Mouse (Mus musculus) heart, postnatal 0 days (tissue): Measurements from ENCODE around the gene Zhx3. TPM values are rescaled to one million over a fixed set of nuclear protein-coding genes. Genes with fewer than 3 reads are reported as not detected.

Source experiments
- ATAC-seq: fragments of 200-750 bp; cut with Nextera tagmentation; 2 replicates; pipeline ENCODE4 v1.8.0; 2017; ENCODE audit warnings: low read depth, moderate number of reproducible peaks, moderate library complexity; ENCODE audit not compliant: insufficient read depth
- DNase-seq: peaks from one replicate; pipeline ENCODE4 v3.0.0-alpha.2; 2016; ENCODE audit warnings: low spot score
- H3K27ac ChIP-seq: fragments of 300-500 bp; sonication (generic); 2 replicates; pipeline ENCODE4 v1.5.1; 2014; ENCODE audit warnings: low read depth, mild to moderate bottlenecking
- H3K27me3 ChIP-seq: fragments of 300-500 bp; sonication (generic); 2 replicates; pipeline ENCODE4 v1.6.1; 2014; ENCODE audit warnings: low read length, mixed read lengths; ENCODE audit not compliant: control insufficient read depth, insufficient read depth
- H3K36me3 ChIP-seq: fragments of 300-500 bp; sonication (generic); replicated peaks from 2 replicates; pipeline ENCODE4 v1.6.1; 2014; ENCODE audit warnings: low read length, mixed read lengths; ENCODE audit not compliant: control insufficient read depth, insufficient read depth
- H3K4me1 ChIP-seq: fragments of 300-500 bp; sonication (generic); 2 replicates; pipeline ENCODE4 v1.6.1; 2014; ENCODE audit warnings: antibody characterized with exemption; ENCODE audit not compliant: control insufficient read depth, insufficient read depth
- H3K4me2 ChIP-seq: fragments of 300-500 bp; sonication (generic); 2 replicates; pipeline ENCODE4 v1.6.1; 2014; ENCODE audit warnings: low read depth, mild to moderate bottlenecking, low read length, moderate library complexity
- H3K4me3 ChIP-seq: fragments of 300-500 bp; sonication (generic); 2 replicates; pipeline ENCODE4 v1.5.1; 2014; ENCODE audit warnings: low read depth, low read length
- H3K9ac ChIP-seq: fragments of 300-500 bp; sonication (generic); replicated peaks from 2 replicates; pipeline ENCODE4 v1.6.1; 2014; ENCODE audit warnings: low read depth, low read length, mixed read lengths
- H3K9me3 ChIP-seq: fragments of 300-500 bp; sonication (generic); replicated peaks from 2 replicates; pipeline ENCODE4 v1.6.1; 2016; ENCODE audit warnings: low read length; ENCODE audit not compliant: control insufficient read depth
- CTCF ChIP-seq: IDR thresholded peaks from 2 replicates; pipeline ENCODE4 v1.5.1; 2016; ENCODE audit warnings: antibody characterized with exemption, control low read depth, low read depth
- EP300 ChIP-seq: IDR thresholded peaks from 2 replicates; pipeline ENCODE4 v1.6.1; 2016; ENCODE audit warnings: antibody characterized with exemption, low read depth
- WGBS: fragments of 180-500 bp; shearing (Covaris S2); extraction: QIAGEN DNeasy Blood & Tissue Kit; methylation state at CpG from one replicate; pipeline ENCODE4 v1.1.7; 2014; 5-methylcytosine and 5-hydroxymethylcytosine counted together
- polyA plus RNA-seq: library from polyadenylated mRNA; unstranded; fragments of >200 nt; fragmentation: Nextera tagmentation; extraction: Ambion mirVana; gene quantifications from 2 replicates; pipeline ENCODE4 v1.2.1, GENCODE M21; 2015
- total RNA-seq: library from RNA; depleted of rRNA; stranded (reverse); fragments of >200 nt; gene quantifications from 2 replicates; pipeline ENCODE4 v1.2.3, GENCODE M21; 2014; ENCODE audit warnings: low replicate concordance; rRNA removed

Gene Zhx3
- total and polyA plus RNA-seq, 2 experiments from 2014 or later = 4.7 to 18.3 TPM

DNA sequence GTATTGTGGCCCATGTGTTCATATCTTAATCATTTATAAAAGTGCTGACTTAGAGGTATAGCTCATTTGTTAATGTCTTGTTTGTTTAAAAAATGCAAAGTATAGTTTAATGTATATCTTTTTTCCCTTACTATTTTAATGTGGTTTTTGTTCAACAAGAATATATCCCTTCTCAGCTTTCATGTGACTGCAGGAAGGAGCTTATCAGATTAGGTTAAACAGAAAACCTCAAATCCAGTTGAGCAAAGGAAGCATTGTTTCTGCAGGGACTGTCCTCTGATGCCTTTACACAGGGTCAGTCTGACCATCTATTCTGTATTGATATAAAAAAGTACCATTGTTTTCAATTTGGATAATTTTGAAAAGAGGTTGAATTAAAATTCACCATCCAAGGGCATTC lies 170.0 kb downstream of the Zhx3 start:
- Histone ChIP-seq H3K9me3 (no peaks in the 10 kb centered on the region), H3K27ac (no peak overlapping the region), H3K9ac (no peak overlapping the region), H3K36me3 (peaks cover 69% of the 10 kb centered on the region), H3K4me3 (no peak overlapping the region), H3K4me1 (peaks cover 16% of the 10 kb centered on the region), H3K27me3 (no peaks in the 10 kb centered on the region), H3K4me2 (no peak overlapping the region)
- ATAC-seq = no peak
- no peak for DNase-seq
- TF ChIP-seq CTCF = no peak
- no peak for TF ChIP-seq EP300

DNA sequence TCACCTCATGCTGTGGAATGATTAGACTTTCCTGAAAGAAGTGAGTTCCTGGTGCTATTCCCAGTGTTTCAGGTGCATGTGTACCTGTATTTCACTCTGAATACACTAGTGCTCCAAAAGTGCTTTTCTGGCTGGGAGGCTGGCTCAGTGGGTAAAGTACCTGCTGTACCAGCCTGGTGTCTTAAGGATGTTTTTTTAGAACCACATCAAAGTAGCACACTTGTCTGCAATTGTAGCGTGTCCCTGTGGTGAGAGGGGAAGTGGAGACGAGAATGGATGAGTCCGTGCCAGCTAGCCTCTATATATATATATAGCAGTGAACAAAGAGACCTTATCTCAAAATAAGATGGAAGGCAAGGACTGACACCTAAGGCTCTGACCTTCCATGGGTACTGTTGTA lies 171.2 kb downstream of the Zhx3 start:
- DNase-seq = no peak
- Histone ChIP-seq H3K9me3 (no peaks in the 10 kb centered on the region), H3K4me3 (no peak overlapping the region), H3K4me2 (no peak overlapping the region), H3K9ac (no peak overlapping the region), H3K27ac (no peak overlapping the region), H3K36me3 (peaks cover 65% of the 10 kb centered on the region), H3K4me1 (peaks cover 16% of the 10 kb centered on the region), H3K27me3 (no peaks in the 10 kb centered on the region)
- TF ChIP-seq EP300 (no peak), CTCF (no peak)
- no peak for ATAC-seq
- 16% methylated on average over 3 of the region's 3 CpGs for WGBS

DNA sequence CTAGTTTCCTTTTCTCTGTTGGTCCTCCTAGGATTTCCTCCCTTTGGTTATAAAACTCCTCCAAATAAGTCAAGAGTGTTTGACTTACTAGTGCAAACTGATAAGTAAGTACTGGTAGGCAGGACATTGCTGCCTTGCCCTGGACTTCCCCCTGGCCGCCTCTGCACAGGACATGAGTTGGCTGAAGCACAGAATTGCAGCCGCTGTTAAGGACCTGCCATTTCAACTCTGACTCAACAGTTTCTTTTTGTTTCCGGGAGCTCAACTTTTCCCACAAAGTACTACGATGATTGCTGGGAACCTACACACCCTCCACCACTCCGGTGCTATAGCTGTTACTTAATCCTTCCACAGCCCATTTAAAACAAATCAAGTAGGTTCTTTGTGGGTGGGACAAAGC lies 172.5 kb downstream of the Zhx3 start:
- Histone ChIP-seq H3K36me3 (peaks cover 62% of the 10 kb centered on the region), H3K9ac (no peak overlapping the region), H3K4me3 (no peak overlapping the region), H3K4me2 (peak overlapping the region; percentile 42), H3K9me3 (no peaks in the 10 kb centered on the region), H3K4me1 (peaks cover 16% of the 10 kb centered on the region), H3K27me3 (no peaks in the 10 kb centered on the region), H3K27ac (peak overlapping the region; percentile 80)
- ATAC-seq (peak; percentile 87), DNase-seq (peak; percentile 74)
- WGBS = 11% methylated on average over 5 of the region's 5 CpGs
- TF ChIP-seq EP300 = no peak; the same call in 1 of the 2 replicates
- TF ChIP-seq CTCF = no peak

Other genes starting within 250 kb of the Zhx3 start
- gene Top1, start 227.1 kb downstream of the Zhx3 start, total RNA-seq = 14.8 and 23.5 TPM in 2 replicates
- gene Top1, start 227.1 kb downstream of the Zhx3 start, polyA plus RNA-seq = 30.7 and 33.2 TPM in 2 replicates
- gene Plcg1, start 141.7 kb downstream of the Zhx3 start, total RNA-seq = 43.9 and 53.4 TPM in 2 replicates
- 18.3 and 21.6 TPM in 2 replicates for gene Plcg1, start 141.7 kb downstream of the Zhx3 start, polyA plus RNA-seq
- gene Lpin3, start 7.7 kb upstream of the Zhx3 start, total RNA-seq = 1.1 and 5.1 TPM in 2 replicates
- 0.99 and 1.5 TPM in 2 replicates for gene Lpin3, start 7.7 kb upstream of the Zhx3 start, polyA plus RNA-seq
- gene Emilin3, start 39.3 kb upstream of the Zhx3 start, total RNA-seq = 0.15 and 0.84 TPM in 2 replicates
- gene Emilin3, start 39.3 kb upstream of the Zhx3 start, polyA plus RNA-seq = 0.10 and 0.23 TPM in 2 replicates
- 37.7 and 68.9 TPM in 2 replicates for gene Chd6, start 236.1 kb upstream of the Zhx3 start, total RNA-seq
- 13.8 and 14.5 TPM in 2 replicates for gene Chd6, start 236.1 kb upstream of the Zhx3 start, polyA plus RNA-seq